Mouse (Mus musculus) inflammation-experienced regulatory T-cells (primary cell): ENCODE measurements around the gene Mup14. TPM values are rescaled to one million over a fixed set of nuclear protein-coding genes. Genes with fewer than 3 reads are reported as not detected.

ENCODE experiments used
- polyA plus RNA-seq, 2 experiments: library from polyadenylated mRNA; unstranded; fragments of 100-300 nt; shearing (Covaris generic); gene quantifications; one replicate each; pipeline ENCODE4 v1.2.1; 2017

Mup14 gene
- 1 to 10 TPM; 1.1 to 2.5 TPM for polyA plus RNA-seq

GRCm38 (mm10) chr4:61303900-61304299, at the start of gene Mup14:
TSS of gene Mup14 (minus strand) at chr4:61304000.

Other genes with a start within 250 kb of the Mup14 start
- gene Mup13, start 75.7 kb downstream of the Mup14 start, polyA plus RNA-seq = not detected
- not detected for gene Mup15, start 135.7 kb upstream of the Mup14 start, polyA plus RNA-seq
- gene Mup16, start 215.5 kb upstream of the Mup14 start, polyA plus RNA-seq = not detected